ENCODE assay signal across 9 mouse cellular contexts in genomic region chr3:30793403-30794221, GRCm38 (mm10). TPM values are rescaled to one million over a fixed set of nuclear protein-coding genes. Genes with fewer than 3 reads are reported as not detected.
DNase-seq lines count a peak whose midpoint lies in the region; ATAC-seq and TF ChIP-seq lines count a peak whose summit lies in the region.
"Had no signal": no experiment of that assay in that cellular context is flagged by ENCODE, and none has a peak within 500 bp of the region (broad histone marks: within the 10 kb centered on the region; RNA-seq: fewer than 3 reads in every experiment).

No protein-coding gene starts in this region.

- no peak for TF ChIP-seq POLR2A in cerebellum, adult 2 months (IDR thresholded peaks at IDR 0.05; ENCODE audit: borderline replicate concordance, insufficient read depth, low read length)
- no peak for TF ChIP-seq POLR2A in limb, embryonic 14.5 days (IDR thresholded peaks at IDR 0.05; ENCODE audit: borderline replicate concordance, extremely low read depth, insufficient read depth, insufficient read length)

- no peaks in the 10 kb centered on the region for H3K4me1 ChIP-seq in cerebellum, adult 2 months (ENCODE audit: control insufficient read depth, insufficient read depth, low read length)
- H3K4me1 ChIP-seq in intestine, embryonic 15.5 days (replicated peaks), result no peaks in the 10 kb centered on the region
- peaks cover 7% of the 10 kb centered on the region; the same call in 1 of the 2 replicates for H3K4me1 ChIP-seq in limb, embryonic 14.5 days (ENCODE audit: control insufficient read depth, insufficient read depth, low read length)
- H3K4me1 ChIP-seq in midbrain, embryonic 14.5 days (ENCODE audit: control insufficient read depth, insufficient read depth, low read length), result peaks cover 9% of the 10 kb centered on the region

- H3K36me3 ChIP-seq in intestine, embryonic 15.5 days, result no peaks in the 10 kb centered on the region
- H3K36me3 ChIP-seq in limb, embryonic 14.5 days (ENCODE audit: control insufficient read depth, insufficient read depth, low read length), result no peaks in the 10 kb centered on the region
- H3K36me3 ChIP-seq in midbrain, embryonic 14.5 days (ENCODE audit: control insufficient read depth, insufficient read depth, low read length), result no peaks in the 10 kb centered on the region

- peak; percentile 21 for DNase-seq in thymus, postnatal 0 days (ENCODE audit: low spot score)
- no peak for DNase-seq in thymus, postnatal 14 days
- peak; percentile 53 to 71 for DNase-seq in cerebellum, adult 2 months
- DNase-seq in gastrocnemius, adult 18-20 months (ENCODE audit: low spot score), result peak; percentile 37
- DNase-seq in limb, embryonic 14.5 days (ENCODE audit: low spot score), result peak; percentile 29
- no peak for DNase-seq in midbrain, embryonic 14.5 days
- DNase-seq in urinary bladder, postnatal 14 days (ENCODE audit: low spot score), result peak; percentile 35

- ATAC-seq in intestine, embryonic 15.5 days, result peak; percentile 87
- ATAC-seq in limb, embryonic 14.5 days (ENCODE audit: low FRiP score, low read depth), result peak; percentile 71
- peak; percentile 85 for ATAC-seq in midbrain, embryonic 14.5 days (ENCODE audit: low FRiP score, low TSS enrichment)

- H3K9ac ChIP-seq in intestine, embryonic 15.5 days, result peak overlapping the region; percentile 98
- H3K9ac ChIP-seq in limb, embryonic 14.5 days (ENCODE audit: low read depth, low read length, severe bottlenecking), result peak overlapping the region; percentile 98
- H3K9ac ChIP-seq in midbrain, embryonic 14.5 days (replicated peaks; ENCODE audit: low read length), result peak overlapping the region; percentile 91

- H3K4me2 ChIP-seq in intestine, embryonic 15.5 days (replicated peaks), result peak overlapping the region; percentile 76
- peak overlapping the region; percentile 57 for H3K4me2 ChIP-seq in limb, embryonic 14.5 days (replicated peaks; ENCODE audit: low read depth, low read length, severe bottlenecking)
- peak overlapping the region; percentile 55 for H3K4me2 ChIP-seq in midbrain, embryonic 14.5 days (ENCODE audit: low read length)

- no peak for TF ChIP-seq CTCF in cerebellum, adult 2 months (IDR thresholded peaks at IDR 0.05; ENCODE audit: borderline replicate concordance, insufficient read depth, low read depth, low read length)

- H3K27ac ChIP-seq in cerebellum, adult 2 months (ENCODE audit: insufficient read depth, low read length), result peak overlapping the region; percentile 100
- peak overlapping the region; percentile 87 for H3K27ac ChIP-seq in intestine, embryonic 15.5 days
- peak overlapping the region; percentile 98 for H3K27ac ChIP-seq in limb, embryonic 14.5 days (replicated peaks; ENCODE audit: low read depth, low read length)
- H3K27ac ChIP-seq in midbrain, embryonic 14.5 days (replicated peaks; ENCODE audit: low read depth, low read length), result peak overlapping the region; percentile 96

- WGBS in cerebellum, adult 2 months, result under 1% methylated on average over 66 of the region's 75 CpGs
- WGBS in intestine, embryonic 15.5 days, result under 1% methylated on average over 74 of the region's 75 CpGs
- WGBS in limb, embryonic 14.5 days, result under 1% methylated on average over 48 of the region's 75 CpGs
- under 1% methylated on average over 66 of the region's 75 CpGs for WGBS in midbrain, embryonic 14.5 days

- no peaks in the 10 kb centered on the region for H3K9me3 ChIP-seq in intestine, embryonic 15.5 days
- H3K9me3 ChIP-seq in limb, embryonic 14.5 days (ENCODE audit: control insufficient read depth, low read length), result no peaks in the 10 kb centered on the region
- no peaks in the 10 kb centered on the region for H3K9me3 ChIP-seq in midbrain, embryonic 14.5 days (ENCODE audit: control insufficient read depth, low read length)

- peak overlapping the region; percentile 70 for H3K4me3 ChIP-seq in cerebellum, adult 2 months (replicated peaks; ENCODE audit: insufficient read depth, low read depth, low read length)
- H3K4me3 ChIP-seq in intestine, embryonic 15.5 days (replicated peaks), result peak overlapping the region; percentile 98
- H3K4me3 ChIP-seq in limb, embryonic 14.5 days (replicated peaks; ENCODE audit: low read length), result peak overlapping the region; percentile 93
- peak overlapping the region; percentile 94 for H3K4me3 ChIP-seq in midbrain, embryonic 14.5 days (replicated peaks; ENCODE audit: low read depth, low read length)

- no peaks in the 10 kb centered on the region for H3K27me3 ChIP-seq in cerebellum, adult 2 months (ENCODE audit: control insufficient read depth, insufficient read depth, low read length)
- H3K27me3 ChIP-seq in intestine, embryonic 15.5 days (replicated peaks), result no peaks in the 10 kb centered on the region
- no peaks in the 10 kb centered on the region for H3K27me3 ChIP-seq in limb, embryonic 14.5 days (ENCODE audit: control insufficient read depth, insufficient read depth, low read length)
- H3K27me3 ChIP-seq in midbrain, embryonic 14.5 days (ENCODE audit: control insufficient read depth, insufficient read depth, low read length), result no peaks in the 10 kb centered on the region

RNA-seq across cellular contexts. Expression of gene Sec62, which starts 0.9 kb away (rescaled TPM):
- 120 and 125 TPM in 2 replicates for polyA plus RNA-seq in thymus, postnatal 0 days (2015; fragmentation: Nextera tagmentation; extraction: Ambion mirVana)
- polyA plus RNA-seq in cerebellum, adult 2 months (2012; rRNA removed), result 102 and 111 TPM in 2 replicates
- total RNA-seq in gastrocnemius, adult 18-20 months (2021), result 10 to 100 TPM; 36.9 to 39.0 TPM
- 68.3 and 83.5 TPM in 2 replicates for polyA plus RNA-seq in intestine, embryonic 15.5 days (2015; fragmentation: Nextera tagmentation; extraction: Ambion mirVana)
- 46.0 and 53.6 TPM in 2 replicates for polyA plus RNA-seq in limb, embryonic 14.5 days (2012; rRNA removed)
- polyA plus RNA-seq in limb, embryonic 14.5 days (2014; fragmentation: Nextera tagmentation; extraction: Ambion mirVana), result 103 and 104 TPM in 2 replicates
- polyA plus RNA-seq in midbrain, embryonic 14.5 days (2014; fragmentation: Nextera tagmentation; extraction: Ambion mirVana), result 102 and 110 TPM in 2 replicates

RNA-seq across cellular contexts. Expression of gene Samd7, which starts 47.5 kb away (rescaled TPM):
- polyA plus RNA-seq in thymus, postnatal 0 days (2015; fragmentation: Nextera tagmentation; extraction: Ambion mirVana), result 0.08 TPM in 1 of 2 replicates, not detected in the other
- 0.05 and 0.15 TPM in 2 replicates for polyA plus RNA-seq in cerebellum, adult 2 months (2012; rRNA removed)
- total RNA-seq in gastrocnemius, adult 18-20 months (2021), result not detected
- polyA plus RNA-seq in intestine, embryonic 15.5 days (2015; fragmentation: Nextera tagmentation; extraction: Ambion mirVana), result not detected in 2 replicates
- polyA plus RNA-seq in limb, embryonic 14.5 days (2012; rRNA removed), result not detected in 2 replicates
- polyA plus RNA-seq in limb, embryonic 14.5 days (2014; fragmentation: Nextera tagmentation; extraction: Ambion mirVana), result not detected in 2 replicates
- 0.19 TPM in 1 of 2 replicates, not detected in the other for polyA plus RNA-seq in midbrain, embryonic 14.5 days (2014; fragmentation: Nextera tagmentation; extraction: Ambion mirVana)
- polyA plus RNA-seq: large intestine, adult 2 months had no signal

Comparison
In these comparisons a context has a peak if more than half of its experiments do, and no peak if none do; other contexts are left out.
1. DNase-seq: peak in thymus, postnatal 0 days (single experiment), cerebellum, adult 2 months (2 of 2), gastrocnemius, adult 18-20 months (single experiment), limb, embryonic 14.5 days (single experiment) and urinary bladder, postnatal 14 days (single experiment); none in thymus, postnatal 14 days (single experiment) and midbrain, embryonic 14.5 days (single experiment).
2. Peak in every context shown above with its lines, with median percentiles within 50 percentile points of each other: H3K27ac ChIP-seq, H3K4me3 ChIP-seq, ATAC-seq, H3K4me2 ChIP-seq and H3K9ac ChIP-seq.